Mouse (Mus musculus) MEL (cell line): ENCODE measurements at regions not wholly inside any gene's neighbourhood (a gene's known extent, or its start where the extent isn't known, plus 50 kb on each side); places are given as distances from the start of the nearest gene placed in this dataset.

Source experiments
- DNase-seq: peaks from one replicate; pipeline ENCODE4 v3.0.0; 2011; ENCODE audit warnings: low read depth, low spot score
- H3K27ac ChIP-seq: 2 replicates; pipeline ENCODE4 v1.5.1; 2012; ENCODE audit warnings: low read depth, mild to moderate bottlenecking, control low read depth, low read length, moderate library complexity; ENCODE audit not compliant: control insufficient read depth
- H3K27me3 ChIP-seq, 2 experiments: fragments of 150-350 bp in 1 of 2; sonication (generic) in 1 of 2; 2 replicates each; pipeline ENCODE4 v1.6.1; 2012; ENCODE audit warnings: low read length in 2 of 2, mild to moderate bottlenecking in 2 of 2, improper control_type of control experiment in 1 of 2, moderate library complexity in 1 of 2; ENCODE audit not compliant: insufficient read depth in 2 of 2, control insufficient read depth in 1 of 2
- H3K36me3 ChIP-seq, 2 experiments: 2 replicates each; pipeline ENCODE4 v1.6.1; 2012 to 2014; ENCODE audit warnings: low read length in 2 of 2, improper control_type of control experiment in 1 of 2, inconsistent platforms in 1 of 2, mild to moderate bottlenecking in 1 of 2; ENCODE audit not compliant: insufficient read depth in 2 of 2, control insufficient read depth in 1 of 2
- H3K4me1 ChIP-seq, 2 experiments: fragments of 150-350 bp in 1 of 2; sonication (generic) in 1 of 2; 2 replicates each; pipeline ENCODE4 v1.6.1; 2012; ENCODE audit warnings: low read length in 2 of 2, improper control_type of control experiment in 1 of 2, mild to moderate bottlenecking in 1 of 2; ENCODE audit not compliant: insufficient read depth in 2 of 2, control insufficient read depth in 1 of 2
- H3K4me3 ChIP-seq, 2 experiments: fragments of 150-350 bp in 1 of 2; sonication (generic) in 1 of 2; 2 replicates each; pipeline ENCODE4 v1.5.1; 2012; ENCODE audit warnings: low read depth in 2 of 2, low read length in 2 of 2, mild to moderate bottlenecking in 2 of 2, moderate library complexity in 2 of 2, control low read depth in 1 of 2, improper control_type of control experiment in 1 of 2; ENCODE audit not compliant: control insufficient read depth in 1 of 2, insufficient read depth in 1 of 2
- H3K79me2 ChIP-seq: 2 replicates; pipeline ENCODE4 v1.6.1; 2012; ENCODE audit warnings: mild to moderate bottlenecking, low read length, moderate library complexity; ENCODE audit not compliant: control insufficient read depth, poor library complexity, insufficient read depth
- H3K9ac ChIP-seq: 2 replicates; pipeline ENCODE4 v1.6.1; 2012; ENCODE audit warnings: low read depth, mild to moderate bottlenecking, control low read depth, low read length, moderate library complexity; ENCODE audit not compliant: control insufficient read depth, poor library complexity, severe bottlenecking
- H3K9me3 ChIP-seq: fragments of 150-350 bp; sonication (generic); replicated peaks from 2 replicates; pipeline ENCODE4 v1.6.1; 2012; ENCODE audit warnings: mild to moderate bottlenecking, low read length, improper control_type of control experiment, moderate library complexity; ENCODE audit not compliant: insufficient read depth
- BHLHE40 ChIP-seq: IDR thresholded peaks from 2 replicates; pipeline ENCODE4 v1.6.1; 2012; ENCODE audit warnings: low read depth, mild to moderate bottlenecking, inconsistent platforms, low read length, improper control_type of control experiment, borderline replicate concordance
- CTCF ChIP-seq, 3 experiments: IDR thresholded peaks in 2 of 3; conservative IDR thresholded peaks in 1 of 3; 2 replicates each; pipeline ENCODE4 v1.5.1; 2011 to 2012; ENCODE audit warnings: low read length in 3 of 3, low read depth in 2 of 3, mild to moderate bottlenecking in 2 of 3, improper control_type of control experiment in 1 of 3, inconsistent platforms in 1 of 3, mixed read lengths in 1 of 3, moderate library complexity in 1 of 3; ENCODE audit not compliant: control insufficient read depth in 1 of 3, insufficient read depth in 1 of 3, poor library complexity in 1 of 3, severe bottlenecking in 1 of 3
- E2F4 ChIP-seq: IDR thresholded peaks from 2 replicates; pipeline ENCODE4 v1.6.1; 2011; ENCODE audit warnings: low read depth, low read length, improper control_type of control experiment, borderline replicate concordance
- GABPA ChIP-seq: IDR thresholded peaks from 2 replicates; pipeline ENCODE4 v1.6.1; 2012; ENCODE audit warnings: low read depth, mild to moderate bottlenecking, inconsistent platforms, low read length, improper control_type of control experiment, moderate library complexity
- KAT2A ChIP-seq: conservative IDR thresholded peaks from 2 replicates; pipeline ENCODE4 v1.6.1; 2012; ENCODE audit warnings: low read depth, low read length, improper control_type of control experiment, inconsistent platforms
- MEF2A ChIP-seq: IDR thresholded peaks from 2 replicates; pipeline ENCODE4 v1.6.1; 2014; ENCODE audit warnings: low read depth, mild to moderate bottlenecking, inconsistent platforms, low read length, improper control_type of control experiment; ENCODE audit not compliant: poor library complexity, insufficient replicate concordance, severe bottlenecking; ENCODE audit errors: extremely low read depth
- MYB ChIP-seq: IDR thresholded peaks from 2 replicates; pipeline ENCODE4 v1.6.1; 2011; ENCODE audit warnings: mild to moderate bottlenecking, low read depth, low read length, improper control_type of control experiment
- MYC ChIP-seq: IDR thresholded peaks from 2 replicates; pipeline ENCODE4 v1.6.1; 2011; ENCODE audit warnings: low read depth, mild to moderate bottlenecking, low read length, improper control_type of control experiment, moderate library complexity
- NELFE ChIP-seq: IDR thresholded peaks from 2 replicates; pipeline ENCODE4 v1.6.1; 2011; ENCODE audit warnings: low read depth, low read length, improper control_type of control experiment
- NRF1 ChIP-seq: IDR thresholded peaks from 2 replicates; pipeline ENCODE4 v1.6.1; 2014; ENCODE audit warnings: low read depth, mild to moderate bottlenecking, inconsistent platforms, low read length, improper control_type of control experiment, moderate library complexity; ENCODE audit not compliant: poor library complexity, insufficient read depth, severe bottlenecking
- POLR2AphosphoS5 ChIP-seq: IDR thresholded peaks from 2 replicates; pipeline ENCODE4 v1.6.1; 2012; ENCODE audit warnings: low read depth, borderline replicate concordance, mild to moderate bottlenecking, inconsistent platforms, low read length, moderate library complexity, mixed read lengths
- SMC3 ChIP-seq: IDR thresholded peaks from 2 replicates; pipeline ENCODE4 v1.6.1; 2011; ENCODE audit warnings: low read depth, low read length, improper control_type of control experiment
- TBP ChIP-seq: IDR thresholded peaks from 2 replicates; pipeline ENCODE4 v1.8.0; 2011; ENCODE audit warnings: low read depth, low read length, improper control_type of control experiment
- USF2 ChIP-seq, 2 experiments: IDR thresholded peaks; 2 replicates each; pipeline ENCODE4 v1.6.1; 2011 to 2012; ENCODE audit warnings: improper control_type of control experiment in 2 of 2, low read length in 2 of 2, borderline replicate concordance in 1 of 2, inconsistent platforms in 1 of 2, low read depth in 1 of 2, mild to moderate bottlenecking in 1 of 2; ENCODE audit not compliant: insufficient read depth in 1 of 2
- ZC3H11A ChIP-seq: IDR thresholded peaks from 2 replicates; pipeline ENCODE4 v1.6.1; 2012; ENCODE audit warnings: low read depth, mild to moderate bottlenecking, inconsistent platforms, low read length, improper control_type of control experiment

GRCm38 (mm10) chr4:142771520-142772150 is 441.2 kb downstream of the Prdm2 start:
- Histone ChIP-seq H3K27ac (no peak overlapping the region), H3K79me2 (no peaks in the 10 kb centered on the region), H3K9ac (no peak overlapping the region), H3K36me3 (no peaks in the 10 kb centered on the region), H3K4me1 (no peaks in the 10 kb centered on the region), H3K4me3 (no peak overlapping the region), H3K9me3 (no peaks in the 10 kb centered on the region), H3K27me3 (no peaks in the 10 kb centered on the region)
- no peak for DNase-seq
- TF ChIP-seq TBP (no peak), ZC3H11A (no peak)

- no peak overlapping the region for H3K9ac ChIP-seq
- no peak for TF ChIP-seq GABPA
- TF ChIP-seq SMC3 = no peak
- no peak for TF ChIP-seq POLR2AphosphoS5
- no peak for TF ChIP-seq CTCF (IDR thresholded peaks at IDR 0.05 in 2 of 3, conservative IDR thresholded peaks at IDR 0.05 in 1 of 3; ENCODE audit: control insufficient read depth in 1 of 3, insufficient read depth in 1 of 3, low read depth in 2 of 3, low read length in 3 of 3, poor library complexity in 1 of 3, severe bottlenecking in 1 of 3)
- TF ChIP-seq NRF1 = no peak
- no peak for TF ChIP-seq E2F4
- no peak for TF ChIP-seq BHLHE40
- TF ChIP-seq KAT2A = no peak
- no peak for TF ChIP-seq MYB
- no peak for TF ChIP-seq MYC
- no peak for TF ChIP-seq USF2 (IDR thresholded peaks at IDR 0.05; ENCODE audit: borderline replicate concordance in 1 of 2, insufficient read depth in 1 of 2, low read depth in 1 of 2, low read length in 2 of 2)
- TF ChIP-seq NELFE = no peak
- TF ChIP-seq MEF2A = no peak
- DNase-seq = no peak
- H3K36me3 ChIP-seq = no peaks in the 10 kb centered on the region
- no peaks in the 10 kb centered on the region for H3K9me3 ChIP-seq
- H3K4me3 ChIP-seq = no peak overlapping the region
- H3K79me2 ChIP-seq = no peaks in the 10 kb centered on the region
- no peaks in the 10 kb centered on the region for H3K4me1 ChIP-seq
- H3K27me3 ChIP-seq = no peaks in the 10 kb centered on the region
- H3K27ac ChIP-seq = no peak overlapping the region
These were observed 442.6 kb downstream of the Prdm2 start for GRCm38 (mm10) chr4:142770177-142770576.
